Mouse (Mus musculus): Measurements from ENCODE around the gene Trim9. TPM values are rescaled to one million over a fixed set of nuclear protein-coding genes. Genes with fewer than 3 reads are reported as not detected.

The Trim9 gene
- polyA plus RNA-seq, 1 experiment from 2014 or later = 1.0 TPM

DNA sequence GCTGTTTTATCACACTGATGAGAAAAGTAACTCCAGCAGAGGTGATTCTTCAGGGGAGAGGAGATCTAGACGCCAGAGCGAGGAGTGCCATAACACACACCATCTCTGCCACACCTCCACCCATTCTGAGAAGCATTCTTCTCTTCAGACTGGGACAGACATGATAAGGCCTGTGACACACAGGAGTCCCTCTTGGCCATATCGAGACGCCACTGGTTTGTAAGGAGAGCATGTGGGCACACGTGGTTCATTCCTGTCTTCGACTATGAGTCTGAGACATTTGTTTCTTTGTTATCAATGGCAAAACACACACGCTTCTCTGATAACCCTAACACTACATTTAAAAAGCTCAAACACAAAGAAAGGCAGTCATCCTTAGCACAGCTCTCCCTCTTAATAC lies 43.9 kb downstream of the Trim9 start:
- H3K4me2 ChIP-seq (ENCODE audit: low read depth, low read length) = no peak overlapping the region
- H3K4me1 ChIP-seq (ENCODE audit: control insufficient read depth, insufficient read depth, low read length) = no peaks in the 10 kb centered on the region
- no peaks in the 10 kb centered on the region for H3K27me3 ChIP-seq (replicated peaks; ENCODE audit: control insufficient read depth, insufficient read depth, low read length)
- ATAC-seq = no peak
- H3K9me3 ChIP-seq (ENCODE audit: control insufficient read depth, low read length) = no peaks in the 10 kb centered on the region
- H3K27ac ChIP-seq (ENCODE audit: low read length) = no peak overlapping the region
- no peaks in the 10 kb centered on the region for H3K36me3 ChIP-seq (ENCODE audit: control insufficient read depth, insufficient read depth, low read length)
- H3K4me3 ChIP-seq (ENCODE audit: low read length) = no peak overlapping the region
- WGBS = 76% methylated on average over 7 of the region's 7 CpGs
- no peak overlapping the region for H3K9ac ChIP-seq (ENCODE audit: low read depth, low read length)

GRCm38 (mm10) chr12:70302022-70302720 lies 45.2 kb downstream of the Trim9 start:
- Histone ChIP-seq H3K27ac (ENCODE audit: low read length) (no peak overlapping the region), H3K27me3 (replicated peaks; ENCODE audit: control insufficient read depth, insufficient read depth, low read length) (no peaks in the 10 kb centered on the region), H3K4me1 (ENCODE audit: control insufficient read depth, insufficient read depth, low read length) (no peaks in the 10 kb centered on the region), H3K9ac (ENCODE audit: low read depth, low read length) (no peak overlapping the region), H3K36me3 (ENCODE audit: control insufficient read depth, insufficient read depth, low read length) (no peaks in the 10 kb centered on the region), H3K9me3 (ENCODE audit: control insufficient read depth, low read length) (no peaks in the 10 kb centered on the region), H3K4me3 (ENCODE audit: low read length) (no peak overlapping the region), H3K4me2 (ENCODE audit: low read depth, low read length) (no peak overlapping the region)
- 62% methylated on average over 5 of the region's 5 CpGs for WGBS
- no peak for ATAC-seq

GRCm38 (mm10) chr12:70293927-70294684 lies 53.3 kb downstream of the Trim9 start:
- no peak overlapping the region for H3K9ac ChIP-seq (ENCODE audit: low read depth, low read length)
- H3K9me3 ChIP-seq (ENCODE audit: control insufficient read depth, low read length) = no peaks in the 10 kb centered on the region
- H3K36me3 ChIP-seq (ENCODE audit: control insufficient read depth, insufficient read depth, low read length) = no peaks in the 10 kb centered on the region
- H3K27me3 ChIP-seq (replicated peaks; ENCODE audit: control insufficient read depth, insufficient read depth, low read length) = no peaks in the 10 kb centered on the region
- WGBS = 68% methylated on average over 5 of the region's 5 CpGs
- ATAC-seq = no peak
- no peaks in the 10 kb centered on the region for H3K4me1 ChIP-seq (ENCODE audit: control insufficient read depth, insufficient read depth, low read length)
- no peak overlapping the region for H3K27ac ChIP-seq (ENCODE audit: low read length)
- no peak overlapping the region for H3K4me2 ChIP-seq (ENCODE audit: low read depth, low read length)
- H3K4me3 ChIP-seq (ENCODE audit: low read length) = no peak overlapping the region

GRCm38 (mm10) chr12:70293165-70293926 lies 54.1 kb downstream of the Trim9 start:
- Histone ChIP-seq H3K27ac (ENCODE audit: low read length) (no peak overlapping the region), H3K9ac (ENCODE audit: low read depth, low read length) (no peak overlapping the region), H3K36me3 (ENCODE audit: control insufficient read depth, insufficient read depth, low read length) (no peaks in the 10 kb centered on the region), H3K4me1 (ENCODE audit: control insufficient read depth, insufficient read depth, low read length) (no peaks in the 10 kb centered on the region), H3K27me3 (replicated peaks; ENCODE audit: control insufficient read depth, insufficient read depth, low read length) (no peaks in the 10 kb centered on the region), H3K4me2 (ENCODE audit: low read depth, low read length) (no peak overlapping the region), H3K9me3 (ENCODE audit: control insufficient read depth, low read length) (no peaks in the 10 kb centered on the region), H3K4me3 (ENCODE audit: low read length) (no peak overlapping the region)
- ATAC-seq = no peak
- WGBS = 86% methylated on average over 10 of the region's 10 CpGs

- H3K9me3 ChIP-seq (ENCODE audit: control insufficient read depth, low read length) = no peaks in the 10 kb centered on the region
- H3K27ac ChIP-seq (ENCODE audit: low read length) = no peak overlapping the region
- no peak overlapping the region for H3K4me3 ChIP-seq (ENCODE audit: low read length)
- no peak overlapping the region for H3K9ac ChIP-seq (ENCODE audit: low read depth, low read length)
- no peaks in the 10 kb centered on the region for H3K27me3 ChIP-seq (replicated peaks; ENCODE audit: control insufficient read depth, insufficient read depth, low read length)
- no peaks in the 10 kb centered on the region for H3K4me1 ChIP-seq (ENCODE audit: control insufficient read depth, insufficient read depth, low read length)
- no peaks in the 10 kb centered on the region for H3K36me3 ChIP-seq (ENCODE audit: control insufficient read depth, insufficient read depth, low read length)
- WGBS = 82% methylated on average over 5 of the region's 5 CpGs
- ATAC-seq = no peak
- H3K4me2 ChIP-seq (ENCODE audit: low read depth, low read length) = no peak overlapping the region
Observed at GRCm38 (mm10) chr12:70285521-70285920, 61.9 kb downstream of the Trim9 start.

DNA sequence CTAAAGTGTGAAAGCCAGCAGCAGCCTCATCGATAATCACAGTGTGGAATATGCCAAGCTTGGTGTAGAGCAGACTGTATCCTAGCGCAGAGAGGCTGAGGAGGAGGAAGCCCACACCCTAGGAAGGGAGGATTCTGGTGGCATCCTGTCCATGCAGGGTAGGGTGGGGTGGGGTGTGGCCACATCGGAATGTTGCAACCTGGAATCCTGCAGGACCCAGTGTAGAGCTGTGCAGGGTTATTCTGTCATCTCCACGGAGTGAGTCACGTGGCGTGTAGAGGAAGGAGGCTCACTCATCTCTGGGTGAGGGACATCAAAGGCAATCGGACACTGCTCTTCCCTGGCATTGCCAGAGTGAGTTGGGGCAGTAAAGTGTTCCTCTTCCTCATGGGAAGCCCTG lies 62.4 kb downstream of the Trim9 start:
- Histone ChIP-seq H3K4me3 (ENCODE audit: low read length) (no peak overlapping the region), H3K4me2 (ENCODE audit: low read depth, low read length) (no peak overlapping the region), H3K36me3 (ENCODE audit: control insufficient read depth, insufficient read depth, low read length) (no peaks in the 10 kb centered on the region), H3K27me3 (replicated peaks; ENCODE audit: control insufficient read depth, insufficient read depth, low read length) (no peaks in the 10 kb centered on the region), H3K9me3 (ENCODE audit: control insufficient read depth, low read length) (no peaks in the 10 kb centered on the region), H3K9ac (ENCODE audit: low read depth, low read length) (no peak overlapping the region), H3K27ac (ENCODE audit: low read length) (no peak overlapping the region), H3K4me1 (ENCODE audit: control insufficient read depth, insufficient read depth, low read length) (no peaks in the 10 kb centered on the region)
- ATAC-seq = no peak
- 81% methylated on average over 7 of the region's 7 CpGs for WGBS

DNA sequence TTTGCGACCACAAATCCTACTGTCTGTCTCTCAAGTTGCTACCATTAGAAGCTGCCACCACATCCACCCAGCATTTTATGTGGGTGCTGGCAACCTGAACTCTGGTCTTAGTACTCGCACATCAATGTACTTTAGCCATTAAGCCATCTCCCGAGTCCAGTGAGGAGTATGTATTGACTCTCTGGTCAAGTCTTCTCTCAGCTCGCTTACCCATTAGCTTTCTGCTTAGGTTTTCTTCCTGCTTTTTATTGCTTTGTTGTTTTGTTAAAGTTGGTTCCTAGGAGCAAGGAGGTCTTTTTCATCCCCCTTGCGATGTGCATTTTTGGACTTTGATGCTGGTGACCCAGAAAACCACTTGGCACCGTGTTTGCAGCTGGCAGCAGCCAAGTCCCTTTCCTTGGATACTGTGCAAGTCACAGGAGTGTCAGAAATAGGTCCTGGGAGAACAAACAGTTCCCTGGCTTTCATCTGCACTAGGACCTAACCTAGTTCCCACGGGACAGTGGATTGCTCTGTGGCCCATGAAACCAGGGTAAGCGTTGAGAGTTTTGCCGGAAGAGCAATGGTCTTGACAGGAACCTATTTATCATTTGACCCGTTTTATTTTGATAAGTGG lies 64.2 kb downstream of the Trim9 start:
- no peaks in the 10 kb centered on the region for H3K9me3 ChIP-seq (ENCODE audit: control insufficient read depth, low read length)
- 71% methylated on average over 10 of the region's 10 CpGs for WGBS
- no peaks in the 10 kb centered on the region for H3K4me1 ChIP-seq (ENCODE audit: control insufficient read depth, insufficient read depth, low read length)
- no peak overlapping the region for H3K4me3 ChIP-seq (ENCODE audit: low read length)
- no peaks in the 10 kb centered on the region for H3K27me3 ChIP-seq (replicated peaks; ENCODE audit: control insufficient read depth, insufficient read depth, low read length)
- ATAC-seq = no peak
- no peak overlapping the region for H3K4me2 ChIP-seq (ENCODE audit: low read depth, low read length)
- no peaks in the 10 kb centered on the region for H3K36me3 ChIP-seq (ENCODE audit: control insufficient read depth, insufficient read depth, low read length)
- no peak overlapping the region for H3K27ac ChIP-seq (ENCODE audit: low read length)
- H3K9ac ChIP-seq (ENCODE audit: low read depth, low read length) = no peak overlapping the region

DNA sequence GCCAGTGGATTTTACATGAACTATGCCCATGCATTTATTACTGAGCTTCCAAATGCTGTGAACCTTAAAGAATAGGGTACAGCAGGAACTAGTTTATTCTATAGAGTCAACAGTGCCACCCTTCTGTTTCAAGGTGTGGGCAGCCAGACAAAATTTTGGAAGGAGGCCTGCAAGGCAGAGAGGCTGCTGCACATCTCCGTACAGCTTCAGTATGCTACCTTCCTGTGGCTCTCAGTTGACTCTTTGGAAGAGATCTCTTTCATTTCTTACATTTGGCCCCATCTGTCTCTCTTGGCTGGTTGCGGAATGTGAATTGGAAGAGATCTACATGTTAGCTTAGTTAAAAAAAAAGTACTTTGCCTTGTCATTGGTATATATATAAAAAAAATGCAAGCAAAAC lies 66.5 kb downstream of the Trim9 start:
- no peaks in the 10 kb centered on the region for H3K9me3 ChIP-seq (ENCODE audit: control insufficient read depth, low read length)
- no peaks in the 10 kb centered on the region for H3K27me3 ChIP-seq (replicated peaks; ENCODE audit: control insufficient read depth, insufficient read depth, low read length)
- no peak for ATAC-seq
- no peak overlapping the region for H3K4me3 ChIP-seq (ENCODE audit: low read length)
- H3K4me2 ChIP-seq (ENCODE audit: low read depth, low read length) = no peak overlapping the region
- H3K4me1 ChIP-seq (ENCODE audit: control insufficient read depth, insufficient read depth, low read length) = no peaks in the 10 kb centered on the region
- H3K27ac ChIP-seq (ENCODE audit: low read length) = no peak overlapping the region
- 90% methylated on average over 2 of the region's 2 CpGs for WGBS
- H3K9ac ChIP-seq (ENCODE audit: low read depth, low read length) = no peak overlapping the region
- H3K36me3 ChIP-seq (ENCODE audit: control insufficient read depth, insufficient read depth, low read length) = no peaks in the 10 kb centered on the region

- Histone ChIP-seq H3K4me2 (ENCODE audit: low read depth, low read length) (no peak overlapping the region), H3K36me3 (ENCODE audit: control insufficient read depth, insufficient read depth, low read length) (no peaks in the 10 kb centered on the region), H3K27ac (ENCODE audit: low read length) (no peak overlapping the region), H3K9ac (ENCODE audit: low read depth, low read length) (no peak overlapping the region), H3K4me3 (ENCODE audit: low read length) (no peak overlapping the region), H3K27me3 (replicated peaks; ENCODE audit: control insufficient read depth, insufficient read depth, low read length) (no peaks in the 10 kb centered on the region), H3K4me1 (ENCODE audit: control insufficient read depth, insufficient read depth, low read length) (no peaks in the 10 kb centered on the region), H3K9me3 (ENCODE audit: control insufficient read depth, low read length) (no peaks in the 10 kb centered on the region)
- WGBS = 78% methylated on average over 10 of the region's 10 CpGs
- ATAC-seq = no peak
Observed at GRCm38 (mm10) chr12:70280381-70280780, 67.0 kb downstream of the Trim9 start.
